Mouse (Mus musculus): ENCODE measurements around the gene Srprb. TPM values are rescaled to one million over a fixed set of nuclear protein-coding genes. Genes with fewer than 3 reads are reported as not detected.

The Srprb gene
- polyA plus RNA-seq, 1 experiment from 2014 or later = 62.1 TPM

DNA sequence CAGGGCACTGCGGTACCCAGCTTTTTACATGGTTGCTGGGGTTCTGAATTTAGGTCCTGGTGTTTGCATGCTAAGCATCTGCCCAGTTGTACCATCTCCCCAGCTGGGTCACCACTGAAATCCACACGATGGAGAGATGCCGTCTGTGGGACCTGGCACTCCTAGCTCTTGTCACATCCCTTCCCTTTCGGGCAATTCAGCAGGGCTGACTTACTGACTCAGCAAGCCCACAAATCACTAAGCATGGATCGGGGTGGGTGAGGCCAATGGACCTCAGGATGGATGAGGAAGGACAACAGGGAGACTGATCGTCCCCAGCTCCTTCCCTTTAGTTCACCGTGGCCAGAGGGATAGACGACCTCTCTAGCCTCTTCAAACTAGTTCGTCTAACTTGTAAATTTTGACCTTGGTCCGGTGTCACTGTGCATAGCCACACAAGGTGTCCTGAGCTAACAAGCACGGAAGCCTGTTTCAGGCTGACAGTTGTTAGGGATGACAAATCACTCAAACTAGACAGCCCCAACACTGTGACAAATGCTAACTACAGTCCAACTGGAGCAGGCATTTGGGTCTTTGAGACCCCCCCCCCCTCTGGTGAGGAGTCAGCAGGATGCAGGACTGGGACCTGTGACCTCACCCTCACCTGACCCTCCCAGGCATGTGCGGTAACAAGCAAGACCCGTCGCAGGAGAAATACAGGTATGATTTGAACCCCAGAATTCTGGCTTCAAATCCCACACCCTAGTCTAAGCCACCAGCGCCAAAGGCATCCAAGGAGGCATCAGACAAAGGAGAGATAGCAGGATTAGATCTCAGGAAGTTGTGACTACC lies 27.3 kb upstream of the Srprb start:
- Histone ChIP-seq H3K36me3 (replicated peaks) (no peaks in the 10 kb centered on the region), H3K27ac (no peak overlapping the region), H3K27me3 (ENCODE audit: poor library complexity, severe bottlenecking) (no peaks in the 10 kb centered on the region), H3K9me3 (no peaks in the 10 kb centered on the region), H3K4me3 (no peak overlapping the region), H3K4me1 (peaks cover 10% of the 10 kb centered on the region)
- 90% methylated on average over 15 of the region's 15 CpGs for WGBS
- DNase-seq (ENCODE audit: extremely low spot score, low spot score) = no peak

DNA sequence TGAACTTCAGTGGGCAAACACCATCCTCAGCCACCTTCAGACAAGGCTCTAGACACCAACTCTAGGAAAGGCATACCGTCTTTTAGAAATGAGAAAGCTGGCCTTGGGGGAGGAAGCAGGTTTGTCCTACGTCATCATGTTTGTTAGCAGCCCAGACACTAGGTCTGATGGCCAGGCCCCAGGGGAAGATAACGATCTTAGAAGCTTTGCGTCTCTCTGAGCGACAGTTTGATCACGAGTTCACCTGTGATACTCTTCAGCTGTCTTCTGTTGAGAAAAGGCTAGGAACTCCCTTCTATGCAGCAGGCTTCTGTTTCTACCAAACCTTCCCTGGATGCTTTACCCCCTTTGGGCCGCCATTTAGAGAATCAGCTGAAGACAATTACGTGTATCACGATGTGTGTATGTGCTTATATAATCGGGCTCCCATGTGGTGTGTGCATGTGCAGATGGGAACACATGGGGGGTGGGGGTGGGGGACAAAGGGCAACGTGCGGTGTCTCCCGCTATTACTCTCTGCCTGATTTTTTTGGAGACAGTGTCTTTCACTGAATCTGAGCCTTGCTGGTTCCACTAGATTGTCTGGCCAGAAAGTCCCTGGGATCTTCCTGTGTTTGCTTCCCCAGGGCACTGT lies 26.6 kb upstream of the Srprb start:
- Histone ChIP-seq H3K4me1 (peaks cover 10% of the 10 kb centered on the region), H3K4me3 (no peak overlapping the region), H3K36me3 (replicated peaks) (no peaks in the 10 kb centered on the region), H3K27ac (no peak overlapping the region), H3K27me3 (ENCODE audit: poor library complexity, severe bottlenecking) (no peaks in the 10 kb centered on the region), H3K9me3 (no peaks in the 10 kb centered on the region)
- 92% methylated on average over 13 of the region's 13 CpGs for WGBS
- DNase-seq (ENCODE audit: extremely low spot score, low spot score) = no peak

GRCm38 (mm10) chr9:103227760-103228159 lies 25.8 kb upstream of the Srprb start:
- no peak for DNase-seq (ENCODE audit: extremely low spot score, low spot score)
- Histone ChIP-seq H3K4me1 (peaks cover 10% of the 10 kb centered on the region), H3K27ac (no peak overlapping the region), H3K4me3 (no peak overlapping the region), H3K9me3 (no peaks in the 10 kb centered on the region), H3K27me3 (ENCODE audit: poor library complexity, severe bottlenecking) (no peaks in the 10 kb centered on the region), H3K36me3 (replicated peaks) (no peaks in the 10 kb centered on the region)
- WGBS = 92% methylated on average over 16 of the region's 16 CpGs

DNA sequence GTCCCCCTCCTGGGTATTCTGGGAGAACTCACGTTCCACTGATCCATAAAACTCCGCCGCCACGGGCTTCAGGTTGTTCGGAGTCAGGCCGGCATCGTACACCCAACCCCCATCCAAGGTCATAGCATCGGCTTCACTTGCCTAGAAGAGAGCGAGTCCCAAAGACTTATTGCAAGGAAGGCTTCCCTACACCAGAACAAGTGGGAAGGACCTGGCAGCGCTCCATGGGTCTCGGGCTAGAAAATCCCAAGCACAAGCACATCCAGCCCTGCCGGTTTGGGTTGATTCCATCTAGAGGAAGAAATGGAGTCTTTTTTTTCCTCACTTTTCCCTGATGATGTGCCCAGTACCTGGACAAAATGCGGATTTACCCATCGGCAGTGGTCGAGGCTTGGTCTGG lies 24.9 kb upstream of the Srprb start:
- DNase-seq (ENCODE audit: extremely low spot score, low spot score) = no peak
- H3K4me3 ChIP-seq = no peak overlapping the region
- H3K36me3 ChIP-seq (replicated peaks) = no peaks in the 10 kb centered on the region
- H3K4me1 ChIP-seq = peaks cover 10% of the 10 kb centered on the region
- H3K27ac ChIP-seq = no peak overlapping the region
- 95% methylated on average over 15 of the region's 15 CpGs for WGBS
- H3K27me3 ChIP-seq (ENCODE audit: poor library complexity, severe bottlenecking) = no peaks in the 10 kb centered on the region
- H3K9me3 ChIP-seq = no peaks in the 10 kb centered on the region

- Histone ChIP-seq H3K27ac (no peak overlapping the region), H3K27me3 (ENCODE audit: poor library complexity, severe bottlenecking) (no peaks in the 10 kb centered on the region), H3K4me1 (peaks cover 6% of the 10 kb centered on the region), H3K36me3 (replicated peaks) (no peaks in the 10 kb centered on the region), H3K9me3 (no peaks in the 10 kb centered on the region), H3K4me3 (no peak overlapping the region)
- no peak for DNase-seq (ENCODE audit: extremely low spot score, low spot score)
- 64% methylated on average over 3 of the region's 3 CpGs for WGBS
These were observed 23.5 kb upstream of the Srprb start for GRCm38 (mm10) chr9:103225464-103225863.

- Histone ChIP-seq H3K4me3 (no peak overlapping the region), H3K36me3 (replicated peaks) (no peaks in the 10 kb centered on the region), H3K9me3 (no peaks in the 10 kb centered on the region), H3K4me1 (no peaks in the 10 kb centered on the region), H3K27me3 (ENCODE audit: poor library complexity, severe bottlenecking) (no peaks in the 10 kb centered on the region), H3K27ac (no peak overlapping the region)
- 90% methylated on average over 7 of the region's 7 CpGs for WGBS
- no peak for DNase-seq (ENCODE audit: extremely low spot score, low spot score)
These were observed 22.8 kb upstream of the Srprb start for GRCm38 (mm10) chr9:103224721-103225120.

DNA sequence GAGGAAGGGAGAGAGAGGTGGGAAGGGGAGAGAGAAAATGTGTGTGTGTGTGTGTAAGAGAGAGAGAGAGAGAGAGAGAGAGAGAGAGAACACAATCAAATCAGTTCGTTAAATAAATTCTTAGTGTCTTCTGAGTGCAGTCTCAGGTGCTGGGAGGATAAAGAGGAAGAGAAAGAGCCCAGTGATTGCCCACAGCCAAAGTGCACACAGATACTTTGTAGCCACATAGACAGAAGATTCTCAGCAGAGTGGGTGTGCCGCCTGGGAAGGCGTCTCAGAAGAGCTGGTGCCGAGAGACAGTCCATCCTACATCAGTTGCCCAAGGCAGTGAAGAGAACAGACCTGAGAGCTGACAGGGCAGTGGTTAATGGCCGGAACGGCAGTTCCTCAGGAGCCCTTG lies 12.3 kb upstream of the Srprb start:
- no peak overlapping the region for H3K27ac ChIP-seq
- 81% methylated on average over 6 of the region's 6 CpGs for WGBS
- H3K27me3 ChIP-seq (ENCODE audit: poor library complexity, severe bottlenecking) = no peaks in the 10 kb centered on the region; the same call in 1 of the 2 replicates
- H3K36me3 ChIP-seq (replicated peaks) = no peaks in the 10 kb centered on the region
- no peak overlapping the region for H3K4me3 ChIP-seq
- no peak for DNase-seq (ENCODE audit: extremely low spot score, low spot score)
- peaks cover under 1% of the 10 kb centered on the region for H3K4me1 ChIP-seq
- no peaks in the 10 kb centered on the region for H3K9me3 ChIP-seq

DNA sequence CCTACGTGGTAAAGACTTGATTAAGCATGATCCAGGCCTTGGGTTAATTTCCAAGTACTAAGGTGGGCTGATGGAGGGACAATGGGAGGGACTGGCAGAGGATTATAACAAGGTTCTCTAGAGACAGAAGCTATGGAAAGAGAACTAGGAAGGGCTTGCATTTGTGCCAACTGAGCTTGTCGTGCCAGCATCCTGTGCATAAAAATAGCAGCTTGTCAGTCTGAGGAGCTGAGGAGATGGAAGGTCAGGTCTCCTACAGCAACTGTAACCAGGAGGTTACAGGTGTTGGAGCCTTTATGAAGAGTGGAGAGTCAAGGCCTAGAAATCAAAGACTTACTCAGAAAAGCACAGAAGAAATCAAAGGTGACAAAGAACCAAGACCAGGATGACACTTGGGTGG lies 11.7 kb upstream of the Srprb start:
- 81% methylated on average over 2 of the region's 2 CpGs for whole genome bisulfite sequencing
- Histone ChIP-seq H3K4me1 (peaks cover 6% of the 10 kb centered on the region), H3K9me3 (no peaks in the 10 kb centered on the region), H3K4me3 (no peak overlapping the region), H3K27me3 (ENCODE audit: poor library complexity, severe bottlenecking) (no peaks in the 10 kb centered on the region; the same call in 1 of the 2 replicates), H3K27ac (no peak overlapping the region), H3K36me3 (replicated peaks) (no peaks in the 10 kb centered on the region)
- DNase-seq (ENCODE audit: extremely low spot score, low spot score) = no peak

DNA sequence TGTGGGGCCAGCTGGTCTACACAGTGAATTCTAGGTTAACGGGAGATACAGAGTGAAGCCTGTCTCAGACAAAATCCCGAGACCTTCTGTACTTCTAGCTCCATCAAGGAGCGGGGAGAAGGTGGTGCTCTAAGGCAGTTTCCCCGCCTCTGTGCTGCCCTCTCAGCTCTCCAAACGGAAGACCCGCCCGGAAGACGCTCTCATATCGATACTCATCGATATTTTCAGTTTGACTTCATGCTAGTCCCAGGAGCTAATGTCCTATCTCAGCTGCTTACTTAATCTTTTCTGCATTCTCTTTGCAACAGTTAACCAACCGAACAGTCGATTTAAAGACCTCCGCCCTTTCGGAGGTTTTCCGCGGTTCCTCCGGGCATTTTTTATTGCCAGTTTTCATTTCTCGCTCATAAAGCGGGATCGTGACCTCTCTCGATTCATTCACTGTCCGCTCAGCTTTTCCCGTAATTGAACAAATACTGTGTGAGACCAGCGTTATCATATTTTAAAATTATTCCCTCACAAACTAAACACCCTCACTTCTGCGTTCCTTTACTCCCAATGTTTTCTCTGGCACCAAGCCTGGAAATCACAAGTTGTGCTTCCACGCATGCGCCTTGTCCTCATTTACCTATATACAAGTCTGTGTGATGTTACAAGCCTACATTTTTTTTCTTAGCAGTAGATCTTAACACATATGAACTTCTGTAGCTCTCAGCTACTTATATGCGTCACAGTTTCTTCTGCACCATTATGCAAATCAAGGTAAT lies 10.9 kb upstream of the Srprb start:
- H3K4me1 ChIP-seq = peaks cover 8% of the 10 kb centered on the region
- H3K27me3 ChIP-seq (ENCODE audit: poor library complexity, severe bottlenecking) = no peaks in the 10 kb centered on the region; the same call in 1 of the 2 replicates
- H3K4me3 ChIP-seq = no peak overlapping the region
- 86% methylated on average over 28 of the region's 28 CpGs for WGBS
- no peaks in the 10 kb centered on the region for H3K36me3 ChIP-seq (replicated peaks)
- no peaks in the 10 kb centered on the region for H3K9me3 ChIP-seq
- DNase-seq (ENCODE audit: extremely low spot score, low spot score) = no peak
- H3K27ac ChIP-seq = no peak overlapping the region

DNA sequence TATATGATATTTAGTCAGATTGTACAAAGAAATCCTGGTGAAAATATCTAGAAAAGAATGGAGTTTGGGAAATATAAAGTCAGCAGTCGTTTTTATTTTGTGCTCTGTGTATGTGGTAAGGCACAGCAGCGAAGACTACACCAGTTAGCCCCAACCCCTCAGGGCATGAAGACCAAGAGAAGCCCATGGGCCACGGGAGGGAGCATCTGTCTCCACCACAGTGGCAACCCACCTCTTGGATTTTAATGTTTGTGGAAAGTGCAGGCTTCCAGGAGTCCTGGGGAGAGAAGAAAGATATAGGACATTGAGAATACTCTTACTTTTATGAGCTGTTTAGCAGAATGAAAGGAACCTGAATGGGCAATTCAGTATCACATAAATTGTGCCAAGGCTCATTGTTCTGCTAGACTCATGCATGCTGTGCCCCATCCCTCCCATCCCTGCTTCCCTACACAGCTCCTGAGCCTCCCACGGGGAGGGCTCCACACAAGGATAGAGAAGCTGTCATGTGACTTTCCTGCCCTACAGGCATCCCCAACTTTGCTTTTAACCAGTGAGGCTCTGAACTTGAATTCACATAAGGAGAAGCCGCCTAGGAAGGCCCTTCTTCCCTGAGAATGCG lies 7.0 kb upstream of the Srprb start:
- no peak for DNase-seq (ENCODE audit: extremely low spot score, low spot score)
- 58% methylated on average over 6 of the region's 6 CpGs for WGBS

DNA sequence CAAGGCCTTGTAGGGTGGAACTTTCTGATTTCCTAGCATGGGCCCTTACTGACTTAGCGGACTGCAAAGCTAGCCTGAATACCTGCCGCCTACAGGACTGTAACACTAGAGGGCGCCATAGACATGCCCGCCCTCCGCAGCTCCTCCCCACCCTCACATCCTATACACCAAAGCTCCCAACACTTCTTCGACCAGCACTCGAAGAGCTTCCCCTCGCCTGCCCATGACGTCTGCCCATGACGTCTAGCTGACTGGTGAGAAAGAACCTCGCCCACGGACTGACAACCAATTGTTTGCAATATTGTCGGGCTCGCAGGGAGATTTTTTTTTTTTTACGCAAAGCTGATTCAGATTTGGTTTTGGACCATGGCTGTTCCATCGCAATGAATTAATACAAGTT lies 5.9 kb upstream of the Srprb start:
- Histone ChIP-seq H3K9me3 (no peaks in the 10 kb centered on the region), H3K27ac (no peak overlapping the region), H3K4me1 (peaks cover 11% of the 10 kb centered on the region), H3K4me3 (peak overlapping the region; percentile 33), H3K27me3 (ENCODE audit: poor library complexity, severe bottlenecking) (no peaks in the 10 kb centered on the region; the same call in 1 of the 2 replicates), H3K36me3 (replicated peaks) (no peaks in the 10 kb centered on the region)
- peak; percentile 72 for DNase-seq (ENCODE audit: extremely low spot score, low spot score)
- 10% methylated on average over 16 of the region's 16 CpGs for WGBS

More for the DNA sequence above, 7.0 kb upstream of the Srprb start:
- Histone ChIP-seq H3K4me3 (no peak overlapping the region), H3K27ac (no peak overlapping the region), H3K4me1 (peaks cover 11% of the 10 kb centered on the region), H3K9me3 (no peaks in the 10 kb centered on the region), H3K36me3 (replicated peaks) (no peaks in the 10 kb centered on the region), H3K27me3 (ENCODE audit: poor library complexity, severe bottlenecking) (no peaks in the 10 kb centered on the region; the same call in 1 of the 2 replicates)

- no peaks in the 10 kb centered on the region for H3K9me3 ChIP-seq
- H3K27ac ChIP-seq = no peak overlapping the region
- peaks cover 16% of the 10 kb centered on the region for H3K4me1 ChIP-seq
- no peak for DNase-seq (ENCODE audit: extremely low spot score, low spot score)
- H3K4me3 ChIP-seq = no peak overlapping the region
- no peaks in the 10 kb centered on the region for H3K27me3 ChIP-seq (ENCODE audit: poor library complexity, severe bottlenecking)
- H3K36me3 ChIP-seq (replicated peaks) = no peaks in the 10 kb centered on the region
- WGBS = 91% methylated on average over 5 of the region's 5 CpGs
These were observed 3.8 kb upstream of the Srprb start for GRCm38 (mm10) chr9:103205786-103206185.

Data from forebrain, embryonic 10.5 days (tissue).